In the genomic region with DNA sequence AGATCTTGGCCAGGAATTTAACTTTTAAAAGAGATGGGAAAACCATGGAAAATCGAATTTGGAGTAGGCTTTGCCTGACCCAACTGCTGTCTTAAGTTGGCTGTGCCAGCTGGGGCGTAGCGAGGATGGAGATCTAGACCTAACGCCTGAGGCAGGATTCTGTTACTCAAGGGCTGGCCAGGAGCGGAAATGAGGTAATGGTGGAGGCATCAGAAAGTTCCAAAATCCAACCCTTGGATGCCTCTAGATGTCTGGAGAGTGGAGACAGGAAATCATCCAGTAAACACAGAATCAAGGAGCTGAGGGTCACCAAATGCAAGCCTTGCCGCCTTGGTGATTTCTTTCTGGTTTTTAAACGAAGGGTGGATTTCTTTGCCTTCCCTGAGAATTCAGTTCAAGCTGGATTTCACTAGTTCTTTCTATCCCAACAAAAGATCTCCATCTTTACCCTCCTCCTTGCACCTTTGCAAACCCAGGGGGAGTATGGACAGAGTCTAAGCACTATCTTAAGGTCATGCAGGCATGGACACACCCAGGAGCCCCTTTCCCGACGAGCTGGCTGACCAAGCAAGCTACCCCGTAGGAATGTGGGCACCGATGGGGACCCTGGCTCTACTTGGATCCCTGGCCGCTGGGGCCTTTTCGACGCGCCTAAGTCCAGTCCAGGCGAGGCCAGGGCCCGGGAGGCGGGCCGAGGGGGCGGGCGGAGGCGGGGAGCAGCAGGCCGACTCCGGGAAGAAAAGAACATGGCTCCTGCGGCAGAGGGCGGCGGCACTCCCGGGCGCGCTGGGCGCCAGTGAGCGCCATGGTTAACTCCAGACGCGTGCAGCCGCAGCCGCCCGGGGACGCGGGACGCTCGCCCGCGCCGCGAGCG, we compare ENCODE assay signal across 8 mouse cellular contexts. TPM values are rescaled to one million over a fixed set of nuclear protein-coding genes. Genes with fewer than 3 reads are reported as not detected.
A peak's percentile ranks its signal among the peaks of the same experiment; 100 is the strongest.
DNase-seq lines count a peak whose midpoint lies in the region; ATAC-seq and TF ChIP-seq lines count a peak whose summit lies in the region.

A gene (plus strand): TSS at position 619 of the 874 bp plus-strand sequence.

- peak within 1 kb of the TSS; percentile 78 for H3K4me3 ChIP-seq in forebrain, embryonic 16.5 days (replicated peaks; ENCODE audit: low read length)
- H3K4me3 ChIP-seq in lung, adult 2 months (replicated peaks; ENCODE audit: extremely low read depth, low read depth, low read length), result peak within 1 kb of the TSS; percentile 99
- peak within 1 kb of the TSS; percentile 83 for H3K4me3 ChIP-seq in olfactory bulb, adult 2 months (ENCODE audit: insufficient read depth, low read depth, low read length)

- peak within 1 kb of the TSS; percentile 93 for H3K27ac ChIP-seq in forebrain, embryonic 16.5 days (ENCODE audit: low read length)
- H3K27ac ChIP-seq in olfactory bulb, adult 2 months (ENCODE audit: insufficient read depth, low read depth, low read length), result peak within 1 kb of the TSS; percentile 91

- DNase-seq in Muller cell, postnatal 12 days (ENCODE audit: inconsistent ontology term), result peak; percentile 90
- DNase-seq in cerebellum, adult 18-20 months, result peak; percentile 81 to 85
- DNase-seq in heart, postnatal 14 days, result peak; percentile 85 to 87
- peak; percentile 39 to 65 for DNase-seq in layer of hippocampus, adult 18-20 months (ENCODE audit: low spot score in 2 of 2)
- peak; percentile 66 for DNase-seq in lung, adult 2 months
- DNase-seq in yolk sac, embryonic 10.5 days (ENCODE audit: low spot score), result peak; percentile 86

- peak within 1 kb of the TSS; percentile 85 for H3K4me2 ChIP-seq in forebrain, embryonic 16.5 days (ENCODE audit: low read length)

- H3K9me3 ChIP-seq in forebrain, embryonic 16.5 days (ENCODE audit: control insufficient read depth, low read length), result peaks cover 2% of the 10 kb centered on the region; the same call in 1 of the 2 replicates

- WGBS in forebrain, embryonic 16.5 days, result 11% methylated on average over 44 of the region's 46 CpGs
- 7% methylated on average over 46 of the region's 46 CpGs for WGBS in lung, adult 2 months
- WGBS in olfactory bulb, adult 2 months, result 7% methylated on average over 46 of the region's 46 CpGs

- peak within 1 kb of the TSS; percentile 97 for H3K9ac ChIP-seq in forebrain, embryonic 16.5 days (replicated peaks; ENCODE audit: low read depth, low read length)

- peak; percentile 83 for ATAC-seq in forebrain, embryonic 16.5 days

- peaks cover 5% of the 10 kb centered on the region for H3K36me3 ChIP-seq in forebrain, embryonic 16.5 days (ENCODE audit: control insufficient read depth, insufficient read depth)

- no peaks in the 10 kb centered on the region for H3K27me3 ChIP-seq in forebrain, embryonic 16.5 days (replicated peaks; ENCODE audit: control insufficient read depth, insufficient read depth, low read length)

- peak; percentile 59; the same call in 1 of the 2 replicates for TF ChIP-seq POLR2A in lung, adult 2 months (IDR thresholded peaks at IDR 0.05; ENCODE audit: borderline replicate concordance, extremely low read depth, low read depth, low read length)
- TF ChIP-seq POLR2A in olfactory bulb, adult 2 months (IDR thresholded peaks at IDR 0.05; ENCODE audit: insufficient read depth, low read depth, low read length), result peak; percentile 55

- intact Hi-C loops in heart, postnatal 14 days (cut with DNase I), result no loop called here

- TF ChIP-seq CTCF in lung, adult 2 months (IDR thresholded peaks at IDR 0.05; ENCODE audit: insufficient read depth, low read length), result no peak
- TF ChIP-seq CTCF in olfactory bulb, adult 2 months (IDR thresholded peaks at IDR 0.05; ENCODE audit: insufficient read depth, low read depth, low read length), result no peak

- H3K4me1 ChIP-seq in forebrain, embryonic 16.5 days (replicated peaks; ENCODE audit: control insufficient read depth, insufficient read depth, low read length), result peaks cover 15% of the 10 kb centered on the region
- H3K4me1 ChIP-seq in lung, adult 2 months (ENCODE audit: control insufficient read depth, insufficient read depth, low read length), result peaks cover 3% of the 10 kb centered on the region; the same call in 1 of the 2 replicates
- H3K4me1 ChIP-seq in olfactory bulb, adult 2 months (ENCODE audit: control insufficient read depth, insufficient read depth, low read length), result peaks cover 5% of the 10 kb centered on the region

RNA-seq across cellular contexts. Expression of the gene that starts here (rescaled TPM):
- 7.0 and 7.8 TPM in 2 replicates for polyA plus RNA-seq in forebrain, embryonic 16.5 days (2015; fragmentation: Nextera tagmentation; extraction: Ambion mirVana)
- 10 to 100 TPM; 27.9 to 30.2 TPM for total RNA-seq in heart, postnatal 14 days (2021)
- 10 to 100 TPM; 32.7 to 34.5 TPM for total RNA-seq in layer of hippocampus, adult 18-20 months (2021)
- 38.8 and 48.5 TPM in 2 replicates for polyA plus RNA-seq in lung, adult 2 months (2012; rRNA removed)
- polyA plus RNA-seq in olfactory bulb, adult 2 months (2012; ENCODE audit: insufficient read depth, insufficient read length, low replicate concordance, missing spikeins), result not detected in 2 replicates

Comparison
In these comparisons a context has a peak if more than half of its experiments do, and no peak if none do; other contexts are left out.
1. Peak in every context shown above with its lines: DNase-seq, ATAC-seq, H3K4me3 ChIP-seq and H3K27ac ChIP-seq.